Mouse (Mus musculus): ENCODE measurements around the gene Tmx2. TPM values are rescaled to one million over a fixed set of nuclear protein-coding genes. Genes with fewer than 3 reads are reported as not detected.

Tmx2 gene
- polyA plus RNA-seq, 1 experiment from 2014 or later = 81.7 TPM

DNA sequence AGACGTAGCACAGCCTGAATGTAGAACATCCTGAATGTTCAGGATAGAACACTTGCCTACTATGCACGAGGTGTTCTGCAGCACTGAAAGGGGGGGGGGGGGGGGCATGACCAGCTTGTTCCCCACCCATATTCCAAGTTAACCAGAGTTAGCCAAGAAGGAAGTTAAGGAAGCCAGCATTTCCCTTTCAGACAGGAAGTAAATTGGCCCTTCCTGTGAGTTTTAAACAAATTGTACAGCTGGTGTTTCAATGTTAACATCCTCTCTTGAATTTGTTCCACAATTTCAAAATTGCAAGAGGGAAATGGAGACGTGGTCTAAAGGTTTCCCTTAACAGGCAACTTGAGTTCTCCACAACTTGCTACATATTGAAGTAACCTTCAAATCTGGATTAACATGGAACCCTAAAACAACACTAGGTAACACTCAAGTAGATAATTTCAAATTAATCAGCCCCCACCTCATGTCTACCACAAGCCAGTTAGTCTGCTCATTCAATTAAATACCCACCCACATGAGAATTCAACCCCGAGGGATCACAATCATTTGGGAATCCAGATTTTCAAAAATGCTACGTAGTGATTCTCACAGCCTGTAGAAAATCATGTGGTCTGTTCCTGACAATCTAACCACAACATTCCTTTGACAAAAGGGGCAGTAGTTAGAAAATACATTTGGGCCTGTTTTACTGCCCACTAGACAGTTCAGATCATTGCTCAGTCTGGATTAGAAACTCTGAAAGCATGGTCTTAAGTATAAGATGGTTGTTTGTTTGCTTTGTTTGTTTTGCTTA, 40.3 kb downstream of the Tmx2 start:
- Histone ChIP-seq H3K27me3 (replicated peaks; ENCODE audit: control insufficient read depth, insufficient read depth, low read length) (no peaks in the 10 kb centered on the region), H3K4me3 (ENCODE audit: low read depth, low read length) (no peak overlapping the region), H3K27ac (ENCODE audit: low read depth, low read length) (peak overlapping the region; percentile 52), H3K4me2 (replicated peaks; ENCODE audit: low read depth) (no peak overlapping the region; the same call in none of the 2 replicates), H3K9ac (ENCODE audit: low read depth, low read length) (no peak overlapping the region), H3K9me3 (ENCODE audit: control insufficient read depth) (no peaks in the 10 kb centered on the region), H3K36me3 (ENCODE audit: control insufficient read depth, insufficient read depth) (no peaks in the 10 kb centered on the region), H3K4me1 (replicated peaks; ENCODE audit: control insufficient read depth, insufficient read depth, low read length) (peaks cover 33% of the 10 kb centered on the region)
- WGBS = 22% methylated on average over 5 of the region's 5 CpGs
- TF ChIP-seq CTCF (IDR thresholded peaks at IDR 0.05; ENCODE audit: low read depth) = no peak
- no peak for ATAC-seq

GRCm38 (mm10) chr2:84637452-84638165, 41.3 kb downstream of the Tmx2 start:
- 17% methylated on average over 6 of the region's 7 CpGs for WGBS
- Histone ChIP-seq H3K4me3 (ENCODE audit: low read depth, low read length) (no peak overlapping the region), H3K27ac (ENCODE audit: low read depth, low read length) (peak overlapping the region; percentile 93; the same call in 1 of the 2 replicates), H3K9ac (ENCODE audit: low read depth, low read length) (no peak overlapping the region), H3K36me3 (ENCODE audit: control insufficient read depth, insufficient read depth) (no peaks in the 10 kb centered on the region), H3K4me2 (replicated peaks; ENCODE audit: low read depth) (peak overlapping the region; percentile 60), H3K4me1 (replicated peaks; ENCODE audit: control insufficient read depth, insufficient read depth, low read length) (peaks cover 38% of the 10 kb centered on the region), H3K9me3 (ENCODE audit: control insufficient read depth) (no peaks in the 10 kb centered on the region), H3K27me3 (replicated peaks; ENCODE audit: control insufficient read depth, insufficient read depth, low read length) (no peaks in the 10 kb centered on the region)
- TF ChIP-seq CTCF (IDR thresholded peaks at IDR 0.05; ENCODE audit: low read depth) = no peak
- ATAC-seq = no peak

DNA sequence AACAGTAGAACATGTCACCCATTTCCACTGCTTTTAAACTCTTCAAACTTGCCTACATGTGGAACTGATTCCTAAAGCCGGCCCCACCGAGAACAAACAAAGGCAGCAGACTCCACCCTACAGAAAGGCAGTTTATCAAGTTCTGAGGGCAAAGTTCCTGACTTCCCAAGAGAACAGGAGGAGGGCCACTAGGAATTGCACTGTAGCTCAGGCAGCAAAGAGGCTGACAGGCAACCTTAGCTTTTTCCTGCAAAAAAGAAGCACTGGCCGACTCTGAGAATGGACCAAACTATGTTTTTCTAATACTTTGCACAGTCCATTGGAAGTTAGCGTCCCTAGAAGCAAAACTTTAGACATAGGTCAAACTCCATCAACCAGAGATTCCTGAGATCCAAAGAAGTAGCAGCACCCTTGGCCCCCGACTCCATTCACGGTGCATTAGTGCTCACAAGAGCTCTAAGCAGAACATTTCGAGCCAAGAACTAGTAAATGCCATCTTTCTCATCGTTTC, 42.7 kb downstream of the Tmx2 start:
- Histone ChIP-seq H3K4me3 (ENCODE audit: low read depth, low read length) (peak overlapping the region; percentile 14), H3K4me2 (replicated peaks; ENCODE audit: low read depth) (peak overlapping the region; percentile 60), H3K27me3 (replicated peaks; ENCODE audit: control insufficient read depth, insufficient read depth, low read length) (no peaks in the 10 kb centered on the region), H3K9ac (ENCODE audit: low read depth, low read length) (peak overlapping the region; percentile 5; the same call in 1 of the 2 replicates), H3K9me3 (ENCODE audit: control insufficient read depth) (no peaks in the 10 kb centered on the region), H3K27ac (ENCODE audit: low read depth, low read length) (peak overlapping the region; percentile 93), H3K4me1 (replicated peaks; ENCODE audit: control insufficient read depth, insufficient read depth, low read length) (peaks cover 45% of the 10 kb centered on the region), H3K36me3 (ENCODE audit: control insufficient read depth, insufficient read depth) (no peaks in the 10 kb centered on the region)
- no peak for TF ChIP-seq CTCF (IDR thresholded peaks at IDR 0.05; ENCODE audit: low read depth)
- peak; percentile 88 for ATAC-seq
- WGBS = 11% methylated on average over 8 of the region's 8 CpGs

DNA sequence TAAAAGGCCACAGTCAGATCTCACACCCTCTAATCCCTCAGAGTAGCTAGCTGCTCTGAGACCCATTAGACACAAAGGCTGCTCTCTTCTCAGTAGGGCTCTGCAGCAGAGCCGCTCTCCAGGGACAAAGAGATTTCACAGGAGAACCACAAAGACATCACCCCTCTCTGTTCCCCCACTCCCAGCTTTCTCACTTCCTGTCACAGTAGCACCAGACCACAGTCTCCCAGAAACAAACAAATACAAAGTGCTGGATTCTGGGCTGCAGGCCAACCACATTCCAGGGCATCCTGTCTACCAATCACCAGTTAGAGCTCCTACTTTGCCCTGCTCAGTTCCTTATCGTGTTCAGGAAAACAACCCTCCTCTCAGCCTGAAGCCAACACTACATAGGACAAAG, 43.3 kb downstream of the Tmx2 start:
- H3K4me1 ChIP-seq (replicated peaks; ENCODE audit: control insufficient read depth, insufficient read depth, low read length) = peaks cover 44% of the 10 kb centered on the region
- H3K4me3 ChIP-seq (ENCODE audit: low read depth, low read length) = peak overlapping the region; percentile 14
- 0% methylated on average over 2 of the region's 2 CpGs for WGBS

GRCm38 (mm10) chr2:84634934-84635482, 43.9 kb downstream of the Tmx2 start:
- Histone ChIP-seq H3K9me3 (ENCODE audit: control insufficient read depth) (no peaks in the 10 kb centered on the region), H3K4me2 (replicated peaks; ENCODE audit: low read depth) (peak overlapping the region; percentile 60), H3K27ac (ENCODE audit: low read depth, low read length) (peak overlapping the region; percentile 93), H3K4me3 (ENCODE audit: low read depth, low read length) (peak overlapping the region; percentile 14; the same call in 1 of the 2 replicates), H3K4me1 (replicated peaks; ENCODE audit: control insufficient read depth, insufficient read depth, low read length) (peaks cover 46% of the 10 kb centered on the region), H3K9ac (ENCODE audit: low read depth, low read length) (no peak overlapping the region; the same call in 1 of the 2 replicates), H3K36me3 (ENCODE audit: control insufficient read depth, insufficient read depth) (no peaks in the 10 kb centered on the region), H3K27me3 (replicated peaks; ENCODE audit: control insufficient read depth, insufficient read depth, low read length) (no peaks in the 10 kb centered on the region)
- ATAC-seq = no peak
- TF ChIP-seq CTCF (IDR thresholded peaks at IDR 0.05; ENCODE audit: low read depth) = peak; percentile 21; the same call in 1 of the 2 replicates
- 9% methylated on average over 4 of the region's 4 CpGs for WGBS

More for the DNA sequence above, 43.3 kb downstream of the Tmx2 start:
- no peaks in the 10 kb centered on the region for H3K9me3 ChIP-seq (ENCODE audit: control insufficient read depth)
- H3K9ac ChIP-seq (ENCODE audit: low read depth, low read length) = peak overlapping the region; percentile 5; the same call in 1 of the 2 replicates
- H3K36me3 ChIP-seq (ENCODE audit: control insufficient read depth, insufficient read depth) = no peaks in the 10 kb centered on the region
- H3K27me3 ChIP-seq (replicated peaks; ENCODE audit: control insufficient read depth, insufficient read depth, low read length) = no peaks in the 10 kb centered on the region
- H3K27ac ChIP-seq (ENCODE audit: low read depth, low read length) = peak overlapping the region; percentile 93
- peak; percentile 95 for ATAC-seq
- TF ChIP-seq CTCF (IDR thresholded peaks at IDR 0.05; ENCODE audit: low read depth) = no peak
- H3K4me2 ChIP-seq (replicated peaks; ENCODE audit: low read depth) = peak overlapping the region; percentile 60

- H3K4me3 ChIP-seq (ENCODE audit: low read depth, low read length) = no peak overlapping the region
- peak overlapping the region; percentile 60 for H3K4me2 ChIP-seq (replicated peaks; ENCODE audit: low read depth)
- 19% methylated on average over 4 of the region's 4 CpGs for WGBS
- no peak for TF ChIP-seq CTCF (IDR thresholded peaks at IDR 0.05; ENCODE audit: low read depth)
- no peak overlapping the region for H3K9ac ChIP-seq (ENCODE audit: low read depth, low read length)
- no peak for ATAC-seq
- no peaks in the 10 kb centered on the region for H3K27me3 ChIP-seq (replicated peaks; ENCODE audit: control insufficient read depth, insufficient read depth, low read length)
- H3K9me3 ChIP-seq (ENCODE audit: control insufficient read depth) = no peaks in the 10 kb centered on the region
- no peaks in the 10 kb centered on the region for H3K36me3 ChIP-seq (ENCODE audit: control insufficient read depth, insufficient read depth)
- H3K27ac ChIP-seq (ENCODE audit: low read depth, low read length) = peak overlapping the region; percentile 93; the same call in 1 of the 2 replicates
- H3K4me1 ChIP-seq (replicated peaks; ENCODE audit: control insufficient read depth, insufficient read depth, low read length) = peaks cover 46% of the 10 kb centered on the region
Observed at GRCm38 (mm10) chr2:84634006-84634405, 44.9 kb downstream of the Tmx2 start.

All from intestine, postnatal 0 days (tissue).